ENCODE assay signal across 29 mouse cellular contexts in genomic region chr14:59525843-59526242, GRCm38 (mm10).
A peak's percentile ranks its signal among the peaks of the same experiment; 100 is the strongest.
DNase-seq lines count a peak whose midpoint lies in the region; ATAC-seq and TF ChIP-seq lines count a peak whose summit lies in the region.
"Had no signal": no experiment of that assay in that cellular context is flagged by ENCODE, and none has a peak within 500 bp of the region (broad histone marks: within the 10 kb centered on the region; RNA-seq: fewer than 3 reads in every experiment).

No protein-coding gene starts in this region.

- no peak overlapping the region for H3K9ac ChIP-seq in lung, embryonic 15.5 days
- H3K9ac ChIP-seq: embryonic facial prominence, embryonic 13.5 days; forebrain, embryonic 12.5 days; forebrain, embryonic 15.5 days; heart, embryonic 12.5 days; heart, embryonic 15.5 days; hindbrain, embryonic 13.5 days had no signal

- peak; percentile 83 for ATAC-seq in lung, embryonic 15.5 days (ENCODE audit: borderline replicate concordance, extremely low read depth, low FRiP score, low TSS enrichment)
- ATAC-seq in megakaryocyte-erythroid progenitor cell, adult 5-6 weeks (replicated peaks; ENCODE audit: low FRiP score, low TSS enrichment, poor library complexity, severe bottlenecking), result 0 out of 2 replicates have a peak, but pooled peaks have one; percentile 22
- ATAC-seq: activated CD4-positive, CD25-positive, alpha-beta regulatory T cell, adult 4 months; CD4-positive, CD25-positive, alpha-beta regulatory T cell, adult 4 months; forebrain, embryonic 15.5 days; hindbrain, embryonic 16.5 days had no signal

- no peak overlapping the region for H3K4me2 ChIP-seq in lung, embryonic 15.5 days
- H3K4me2 ChIP-seq: embryonic facial prominence, embryonic 13.5 days; forebrain, embryonic 12.5 days; forebrain, embryonic 15.5 days; heart, embryonic 12.5 days; heart, embryonic 15.5 days; hindbrain, embryonic 13.5 days had no signal

- H3K4me1 ChIP-seq in lung, embryonic 15.5 days, result peaks cover 5% of the 10 kb centered on the region; the same call in 1 of the 2 replicates
- H3K4me1 ChIP-seq: embryonic facial prominence, embryonic 10.5 days; embryonic facial prominence, embryonic 13.5 days; forebrain, embryonic 12.5 days; forebrain, embryonic 15.5 days; heart, embryonic 15.5 days; hindbrain, embryonic 10.5 days; hindbrain, embryonic 13.5 days had no signal

- H3K36me3 ChIP-seq in lung, embryonic 15.5 days, result 0 out of 2 replicates have a peak, but pooled peaks cover 2% of the 10 kb centered on the region
- H3K36me3 ChIP-seq: embryonic facial prominence, embryonic 10.5 days; embryonic facial prominence, embryonic 13.5 days; forebrain, embryonic 12.5 days; forebrain, embryonic 15.5 days; heart, embryonic 15.5 days; hindbrain, embryonic 13.5 days had no signal

- DNase-seq in lung, postnatal 10 days, result no peak
- DNase-seq in testis, postnatal 14 days (ENCODE audit: low spot score), result peak; percentile 16
- DNase-seq in testis, postnatal 10 days (ENCODE audit: low spot score), result no peak
- no peak for DNase-seq in gastrocnemius, adult 2 months
- DNase-seq: adrenal gland, adult 8-10 months; adrenal gland, postnatal 25 days; cerebellum, adult 11-12 months; cerebellum, adult 8-10 months; cerebellum, postnatal 10 days; cerebellum, postnatal 36 days; embryo, embryonic 11 days; gastrocnemius, postnatal 10 days; gastrocnemius, postnatal 36 days; heart, postnatal 10 days; heart, postnatal 36 days had no signal

- H3K27ac ChIP-seq in lung, embryonic 15.5 days, result peak overlapping the region; percentile 67
- no peak overlapping the region for H3K27ac ChIP-seq in gastrocnemius, adult 2 months
- H3K27ac ChIP-seq: embryonic facial prominence, embryonic 10.5 days; embryonic facial prominence, embryonic 13.5 days; forebrain, embryonic 12.5 days; forebrain, embryonic 15.5 days; heart, embryonic 15.5 days; hindbrain, embryonic 10.5 days; hindbrain, embryonic 13.5 days had no signal

- no peak for TF ChIP-seq CTCF in gastrocnemius, adult 2 months (IDR thresholded peaks at IDR 0.05)

- H3K4me3 ChIP-seq in lung, embryonic 15.5 days, result no peak overlapping the region
- no peak overlapping the region for H3K4me3 ChIP-seq in gastrocnemius, adult 2 months
- H3K4me3 ChIP-seq: embryonic facial prominence, embryonic 10.5 days; embryonic facial prominence, embryonic 13.5 days; erythroblast, embryonic 14.5 days; forebrain, embryonic 12.5 days; forebrain, embryonic 15.5 days; heart, embryonic 12.5 days; heart, embryonic 15.5 days; hindbrain, embryonic 10.5 days; hindbrain, embryonic 13.5 days had no signal

- H3K27me3 ChIP-seq in lung, embryonic 15.5 days, result no peaks in the 10 kb centered on the region
- H3K27me3 ChIP-seq: embryonic facial prominence, embryonic 13.5 days; forebrain, embryonic 12.5 days; forebrain, embryonic 15.5 days; heart, embryonic 12.5 days; heart, embryonic 15.5 days; hindbrain, embryonic 13.5 days had no signal

- no peaks in the 10 kb centered on the region for H3K9me3 ChIP-seq in lung, embryonic 15.5 days
- H3K9me3 ChIP-seq: embryonic facial prominence, embryonic 10.5 days; embryonic facial prominence, embryonic 13.5 days; forebrain, embryonic 12.5 days; forebrain, embryonic 15.5 days; heart, embryonic 12.5 days; heart, embryonic 15.5 days; hindbrain, embryonic 10.5 days; hindbrain, embryonic 13.5 days had no signal

- WGBS in lung, embryonic 15.5 days, result 47% methylated on average over 5 of the region's 5 CpGs

- intact Hi-C loops in gastrocnemius, adult 2 months (cut with DNase I), result no loop called here
